Mouse (Mus musculus) cerebellum, adult 2 months (tissue): Measurements from ENCODE around the gene Tomm7. TPM values are rescaled to one million over a fixed set of nuclear protein-coding genes. Genes with fewer than 3 reads are reported as not detected.
A peak's percentile ranks its signal among the peaks of the same experiment; 100 is the strongest.
"Not testable (repeated sequence)": the region's sequence is repeated elsewhere in the genome, so short reads cannot be mapped to it uniquely, and the experiment has no call there.

Experiments used
- DNase-seq, 2 experiments: peaks; one replicate each; pipeline ENCODE4 v3.0.0; 2021
- H3K27ac ChIP-seq: fragments of 200-500 bp; 2 replicates; pipeline ENCODE4 v1.5.1; 2012; ENCODE audit warnings: low read length, control low read depth, inconsistent platforms; ENCODE audit not compliant: insufficient read depth
- H3K27me3 ChIP-seq: fragments of 200-500 bp; 2 replicates; pipeline ENCODE4 v1.6.1; 2012; ENCODE audit warnings: inconsistent platforms, mild to moderate bottlenecking, low read length, moderate library complexity; ENCODE audit not compliant: control insufficient read depth, insufficient read depth
- H3K4me1 ChIP-seq: fragments of 200-500 bp; 2 replicates; pipeline ENCODE4 v1.6.1; 2011; ENCODE audit warnings: low read length; ENCODE audit not compliant: control insufficient read depth, insufficient read depth
- H3K4me3 ChIP-seq: fragments of 200-500 bp; replicated peaks from 2 replicates; pipeline ENCODE3; 2011; ENCODE audit warnings: mild to moderate bottlenecking, low read depth, low read length, control low read depth; ENCODE audit not compliant: insufficient read depth
- CTCF ChIP-seq: fragments of 200-500 bp; IDR thresholded peaks from 2 replicates; pipeline ENCODE4 v1.5.1; 2011; ENCODE audit warnings: low read depth, mild to moderate bottlenecking, control low read depth, low read length, moderate library complexity, borderline replicate concordance; ENCODE audit not compliant: insufficient read depth
- POLR2A ChIP-seq: fragments of 200-500 bp; IDR thresholded peaks from 2 replicates; pipeline ENCODE4 v1.6.1; 2011; ENCODE audit warnings: low read length, control low read depth, borderline replicate concordance; ENCODE audit not compliant: insufficient read depth
- WGBS: fragments of 180-500 bp; shearing (Covaris S2); methylation state at CpG from one replicate; pipeline ENCODE4 v1.1.7; 2018; 5-methylcytosine and 5-hydroxymethylcytosine counted together
- polyA plus RNA-seq: library from polyadenylated mRNA; depleted of rRNA; stranded (reverse); fragments of >200 nt; gene quantifications from 2 replicates; pipeline ENCODE4 v1.2.3, GENCODE M21; 2012

Gene Tomm7
- polyA plus RNA-seq, 1 experiment, result 90.0 TPM

GRCm38 (mm10) chr5:23858643-23859042 is 14.7 kb upstream of the Tomm7 start:
- no peak for DNase-seq
- H3K27me3 ChIP-seq, result no peaks in the 10 kb centered on the region
- TF ChIP-seq CTCF, result no peak
- no peak for TF ChIP-seq POLR2A
- 80% methylated on average over 7 of the region's 7 CpGs for WGBS
- H3K4me1 ChIP-seq, result no peaks in the 10 kb centered on the region
- H3K27ac ChIP-seq, result no peak overlapping the region
- no peak overlapping the region for H3K4me3 ChIP-seq

GRCm38 (mm10) chr5:23858001-23858400 is 14.0 kb upstream of the Tomm7 start:
- Histone ChIP-seq H3K27me3 (no peaks in the 10 kb centered on the region), H3K27ac (no peak overlapping the region), H3K4me1 (no peaks in the 10 kb centered on the region), H3K4me3 (no peak overlapping the region)
- DNase-seq, result no peak
- TF ChIP-seq CTCF (no peak), POLR2A (no peak)
- WGBS, result 89% methylated on average over 3 of the region's 3 CpGs

- Histone ChIP-seq H3K4me3 (no peak overlapping the region), H3K4me1 (no peaks in the 10 kb centered on the region), H3K27ac (no peak overlapping the region), H3K27me3 (no peaks in the 10 kb centered on the region)
- no peak for DNase-seq
- TF ChIP-seq CTCF (no peak), POLR2A (no peak)
These were observed 13.2 kb upstream of the Tomm7 start for GRCm38 (mm10) chr5:23857189-23857588.

GRCm38 (mm10) chr5:23856164-23856563 is 12.2 kb upstream of the Tomm7 start:
- H3K27me3 ChIP-seq, result no peaks in the 10 kb centered on the region
- TF ChIP-seq POLR2A (no peak), CTCF (no peak)
- no peak overlapping the region for H3K4me3 ChIP-seq
- DNase-seq, result no peak
- no peak overlapping the region for H3K27ac ChIP-seq
- WGBS, result 92% methylated on average over 1 of the region's 1 CpGs
- H3K4me1 ChIP-seq, result no peaks in the 10 kb centered on the region

- Histone ChIP-seq H3K27me3 (no peaks in the 10 kb centered on the region), H3K27ac (no peak overlapping the region), H3K4me1 (no peaks in the 10 kb centered on the region), H3K4me3 (no peak overlapping the region)
- 94% methylated on average over 6 of the region's 6 CpGs for WGBS
- TF ChIP-seq CTCF (no peak), POLR2A (no peak)
- DNase-seq, result no peak
These were observed 11.5 kb upstream of the Tomm7 start for GRCm38 (mm10) chr5:23855484-23855883.

GRCm38 (mm10) chr5:23852916-23853315 is 9.0 kb upstream of the Tomm7 start:
- not testable (repeated sequence) for DNase-seq, H3K27me3 ChIP-seq
- 93% methylated on average over 1 of the region's 1 CpGs for WGBS

GRCm38 (mm10) chr5:23851160-23851555 is 7.2 kb upstream of the Tomm7 start:
- DNase-seq, H3K4me1 ChIP-seq, H3K27ac ChIP-seq, H3K27me3 ChIP-seq: not testable (repeated sequence)
- whole genome bisulfite sequencing, result 6% methylated on average over 4 of the region's 4 CpGs
- H3K4me3 ChIP-seq, result peak overlapping the region; percentile 79

More at GRCm38 (mm10) chr5:23852916-23853315, 9.0 kb upstream of the Tomm7 start:
- not testable (repeated sequence) for H3K27ac ChIP-seq, H3K4me1 ChIP-seq, H3K4me3 ChIP-seq

GRCm38 (mm10) chr5:23850345-23851159 is 6.6 kb upstream of the Tomm7 start:
- peak; percentile 61; the same call in 1 of the 2 replicates for TF ChIP-seq CTCF
- TF ChIP-seq POLR2A, result peak; percentile 49; the same call in 1 of the 2 replicates
- Histone ChIP-seq H3K4me1 (no peaks in the 10 kb centered on the region), H3K4me3 (peak overlapping the region; percentile 79), H3K27me3 (no peaks in the 10 kb centered on the region), H3K27ac (no peak overlapping the region)
- DNase-seq, result peak; percentile 86 to 91
- under 1% methylated on average over 60 of the region's 61 CpGs for WGBS

- WGBS, result 73% methylated on average over 3 of the region's 3 CpGs
- no peak overlapping the region for H3K4me3 ChIP-seq
- H3K27me3 ChIP-seq, result no peaks in the 10 kb centered on the region
- TF ChIP-seq POLR2A (no peak), CTCF (no peak)
- H3K27ac ChIP-seq, result no peak overlapping the region
- DNase-seq, result no peak
- peaks cover 2% of the 10 kb centered on the region for H3K4me1 ChIP-seq
These were observed 1.2 kb upstream of the Tomm7 start for GRCm38 (mm10) chr5:23845141-23845540.
